Mouse (Mus musculus) olfactory bulb, adult 2 months (tissue): ENCODE results near the gene Trpc7. TPM values are rescaled to one million over a fixed set of nuclear protein-coding genes. Genes with fewer than 3 reads are reported as not detected.

Experiments used
- H3K27ac ChIP-seq: fragments of 200-500 bp; 2 replicates; pipeline ENCODE4 v1.5.1; 2012; ENCODE audit warnings: low read depth, low read length; ENCODE audit not compliant: insufficient read depth
- H3K4me1 ChIP-seq: fragments of 200-500 bp; 2 replicates; pipeline ENCODE4 v1.6.1; 2012; ENCODE audit warnings: low read length; ENCODE audit not compliant: control insufficient read depth, insufficient read depth
- H3K4me3 ChIP-seq: fragments of 200-500 bp; 2 replicates; pipeline ENCODE4 v1.5.1; 2012; ENCODE audit warnings: mild to moderate bottlenecking, low read depth, low read length, moderate library complexity; ENCODE audit not compliant: insufficient read depth
- CTCF ChIP-seq: fragments of 200-500 bp; IDR thresholded peaks from 2 replicates; pipeline ENCODE4 v1.5.1; 2012; ENCODE audit warnings: low read depth, mild to moderate bottlenecking, low read length, moderate library complexity; ENCODE audit not compliant: insufficient read depth
- POLR2A ChIP-seq: fragments of 200-500 bp; IDR thresholded peaks from 2 replicates; pipeline ENCODE4 v1.6.1; 2012; ENCODE audit warnings: mild to moderate bottlenecking, low read depth, low read length, moderate library complexity; ENCODE audit not compliant: insufficient read depth
- WGBS: fragments of 180-500 bp; shearing (Covaris S2); methylation state at CpG from one replicate; pipeline ENCODE4 v1.1.7; 2018; 5-methylcytosine and 5-hydroxymethylcytosine counted together
- polyA plus RNA-seq: library from polyadenylated mRNA; stranded (reverse); fragments of >200 nt; gene quantifications from 2 replicates; pipeline ENCODE4 v1.2.4, GENCODE M21; 2012; ENCODE audit warnings: low replicate concordance; ENCODE audit not compliant: missing spikeins, insufficient read depth, insufficient read length

Gene Trpc7
- polyA plus RNA-seq, 1 experiment, result not detected

DNA sequence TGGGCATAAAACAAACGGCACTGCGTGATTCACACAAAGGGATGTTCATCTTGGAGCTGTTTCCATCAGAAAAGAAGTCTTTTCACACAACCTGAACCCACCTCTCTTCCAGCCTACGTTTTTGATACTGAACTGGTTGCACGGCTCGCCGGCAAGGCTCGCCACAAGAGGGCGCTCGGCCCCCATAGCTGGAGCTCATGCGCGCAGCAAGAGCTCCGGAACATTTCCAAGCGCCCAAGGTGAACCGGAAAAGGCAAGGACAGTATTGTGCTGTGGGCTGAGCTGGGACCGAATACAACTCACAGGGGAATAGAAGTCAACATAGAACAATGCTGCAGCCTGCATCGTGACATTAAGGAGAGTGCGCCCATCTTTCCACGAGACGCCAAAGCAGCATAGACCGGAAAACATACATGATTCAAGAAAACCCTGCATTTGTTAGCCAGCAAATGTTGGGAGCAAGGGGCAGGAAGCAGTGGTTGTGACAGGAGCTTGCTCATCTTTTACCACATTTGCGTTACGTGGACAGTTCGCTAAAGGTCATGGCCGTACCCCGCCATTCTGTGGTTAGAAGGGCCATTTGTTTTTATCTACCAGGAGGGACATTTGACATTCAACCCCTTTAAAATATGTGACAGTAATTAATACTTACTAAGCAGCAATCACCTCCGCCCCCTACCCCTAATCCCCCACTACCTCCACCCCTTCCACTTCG, 88.9 kb downstream of the Trpc7 start:
- H3K4me3 ChIP-seq, result peak overlapping the region; percentile 32
- TF ChIP-seq POLR2A, result no peak
- TF ChIP-seq CTCF, result peak; percentile 99
- H3K27ac ChIP-seq, result peak overlapping the region; percentile 43; the same call in 1 of the 2 replicates
- WGBS, result 5% methylated on average over 27 of the region's 27 CpGs
- H3K4me1 ChIP-seq, result peaks cover 4% of the 10 kb centered on the region

DNA sequence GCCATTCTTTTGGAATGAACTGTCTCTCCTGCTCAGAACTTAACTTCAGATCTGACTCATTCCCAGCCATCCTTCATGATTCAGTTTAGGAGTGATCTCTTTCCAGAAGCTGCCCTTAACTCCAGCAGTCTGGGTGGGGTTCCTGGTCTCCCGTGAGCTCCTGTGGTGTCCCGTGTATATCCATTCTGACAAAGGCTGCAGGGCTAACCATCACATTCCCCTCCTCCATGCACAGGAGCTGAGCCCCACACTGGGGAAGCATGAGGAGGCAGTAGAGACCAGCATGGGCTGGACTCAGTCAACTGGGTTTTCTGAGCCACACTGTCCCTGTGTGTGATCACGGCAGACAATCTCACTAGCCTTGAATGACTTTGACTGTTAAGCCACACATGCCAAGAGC, 90.7 kb downstream of the Trpc7 start:
- TF ChIP-seq POLR2A (no peak), CTCF (no peak)
- Histone ChIP-seq H3K4me3 (no peak overlapping the region), H3K27ac (no peak overlapping the region), H3K4me1 (peaks cover 4% of the 10 kb centered on the region)
- 94% methylated on average over 3 of the region's 3 CpGs for WGBS

DNA sequence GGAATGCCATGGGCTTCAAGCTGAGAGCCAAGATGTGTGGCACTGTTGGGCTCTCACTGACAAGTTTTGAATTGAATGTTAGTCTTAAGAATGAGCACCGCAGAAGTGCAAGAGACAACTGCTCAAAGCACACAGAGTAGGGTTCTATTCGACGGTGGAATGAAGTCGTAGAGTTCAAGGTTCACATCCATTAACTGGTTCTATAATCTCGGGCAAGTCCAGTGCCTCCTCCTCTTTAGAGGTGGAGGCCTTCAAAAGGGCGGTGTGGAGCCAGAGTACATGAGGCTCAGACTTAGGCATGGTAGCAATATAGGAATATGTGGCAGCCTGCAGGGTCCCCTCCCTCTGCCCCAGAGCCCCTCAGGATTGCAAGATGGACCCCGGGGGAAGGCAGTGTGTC, 98.3 kb downstream of the Trpc7 start:
- Histone ChIP-seq H3K4me1 (peaks cover 19% of the 10 kb centered on the region), H3K4me3 (no peak overlapping the region), H3K27ac (no peak overlapping the region)
- TF ChIP-seq POLR2A (no peak), CTCF (no peak)
- 88% methylated on average over 7 of the region's 7 CpGs for WGBS

DNA sequence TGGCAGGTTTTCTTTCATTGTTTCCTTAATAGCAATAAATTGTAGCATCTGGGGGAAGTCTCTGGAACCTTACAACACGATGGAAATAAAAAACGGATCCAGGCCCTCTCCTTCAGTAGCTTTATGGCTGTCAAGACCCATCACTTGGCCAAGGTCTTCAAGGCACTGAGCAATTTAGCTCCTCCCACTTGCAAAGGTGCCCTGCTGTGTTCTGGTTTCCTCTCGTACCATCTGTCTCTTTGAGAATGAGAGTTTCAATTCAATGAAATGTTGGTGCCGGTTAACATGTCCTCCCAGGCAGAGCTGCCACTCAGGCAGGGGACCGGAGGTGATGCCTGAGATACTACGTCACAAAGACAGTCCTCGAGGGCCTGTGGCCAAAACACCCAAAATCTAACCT, 100.3 kb downstream of the Trpc7 start:
- H3K4me3 ChIP-seq, result no peak overlapping the region
- H3K27ac ChIP-seq, result no peak overlapping the region
- peaks cover 28% of the 10 kb centered on the region for H3K4me1 ChIP-seq
- TF ChIP-seq POLR2A (no peak), CTCF (no peak)
- WGBS, result 78% methylated on average over 7 of the region's 7 CpGs

DNA sequence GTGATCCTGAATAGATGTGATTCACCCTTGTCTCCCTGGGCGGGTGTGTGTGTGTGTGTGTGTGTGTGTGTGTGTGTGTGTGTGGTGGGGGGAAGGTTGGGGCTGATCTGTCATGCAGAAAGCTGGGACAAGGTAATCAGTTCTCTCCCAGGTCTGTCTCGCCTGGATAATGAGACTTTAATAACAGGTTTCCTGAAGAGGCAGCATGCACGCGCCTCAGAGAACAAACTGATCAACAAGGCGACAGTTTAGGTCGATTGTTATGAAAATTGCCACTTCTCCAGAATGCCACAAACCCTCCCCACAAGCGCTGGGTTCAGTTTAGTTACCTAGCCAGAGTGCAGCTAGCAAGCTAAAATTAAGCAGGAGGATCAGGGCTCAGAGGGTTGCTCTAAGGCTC, 101.4 kb downstream of the Trpc7 start:
- WGBS, result 46% methylated on average over 7 of the region's 7 CpGs
- no peak overlapping the region for H3K4me3 ChIP-seq
- H3K27ac ChIP-seq, result peak overlapping the region; percentile 74
- H3K4me1 ChIP-seq, result peaks cover 33% of the 10 kb centered on the region
- TF ChIP-seq POLR2A (no peak), CTCF (no peak)

DNA sequence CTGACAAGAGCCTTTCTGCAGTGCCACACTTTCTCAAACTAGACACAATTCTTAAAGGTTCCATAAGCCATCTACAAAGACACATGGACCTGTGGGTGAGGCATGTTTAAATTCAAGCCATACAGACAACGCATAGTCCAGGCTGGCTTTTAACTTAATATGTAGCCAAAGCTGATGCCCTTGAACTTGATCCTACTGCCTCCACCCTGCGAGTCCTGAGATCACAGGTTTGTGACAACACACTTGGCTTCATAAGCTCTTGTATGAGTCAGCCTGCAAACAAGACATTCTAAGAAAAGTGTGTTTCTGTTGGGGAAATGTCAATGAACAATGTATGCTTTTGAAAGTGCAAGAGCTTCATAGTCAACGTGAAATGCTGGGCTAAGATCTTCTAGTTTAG, 102.9 kb downstream of the Trpc7 start:
- Histone ChIP-seq H3K27ac (no peak overlapping the region), H3K4me3 (no peak overlapping the region), H3K4me1 (peaks cover 39% of the 10 kb centered on the region)
- WGBS, result 68% methylated on average over 3 of the region's 3 CpGs
- TF ChIP-seq POLR2A (no peak), CTCF (no peak)

DNA sequence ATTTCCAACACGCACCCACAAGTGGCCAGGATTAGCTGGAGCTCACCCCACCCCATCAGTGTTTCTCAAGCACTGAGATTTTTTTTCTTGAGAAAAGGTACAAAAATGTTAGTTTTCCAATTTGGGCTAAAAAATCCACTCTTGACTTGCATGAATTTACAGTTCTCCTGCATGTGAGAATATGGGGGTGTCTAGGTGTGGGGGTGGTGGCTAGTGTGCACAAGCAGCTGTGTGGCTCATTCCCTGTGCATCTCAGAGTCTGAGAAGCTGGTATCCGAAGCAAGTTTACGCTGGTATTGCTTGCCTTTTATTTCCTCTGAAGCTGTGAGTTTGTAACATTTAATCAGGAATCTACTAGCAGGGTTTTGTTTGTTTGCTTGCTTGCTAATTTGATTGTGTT, 105.1 kb downstream of the Trpc7 start:
- WGBS, result 53% methylated on average over 3 of the region's 3 CpGs
- H3K27ac ChIP-seq, result no peak overlapping the region
- no peak for TF ChIP-seq POLR2A

DNA sequence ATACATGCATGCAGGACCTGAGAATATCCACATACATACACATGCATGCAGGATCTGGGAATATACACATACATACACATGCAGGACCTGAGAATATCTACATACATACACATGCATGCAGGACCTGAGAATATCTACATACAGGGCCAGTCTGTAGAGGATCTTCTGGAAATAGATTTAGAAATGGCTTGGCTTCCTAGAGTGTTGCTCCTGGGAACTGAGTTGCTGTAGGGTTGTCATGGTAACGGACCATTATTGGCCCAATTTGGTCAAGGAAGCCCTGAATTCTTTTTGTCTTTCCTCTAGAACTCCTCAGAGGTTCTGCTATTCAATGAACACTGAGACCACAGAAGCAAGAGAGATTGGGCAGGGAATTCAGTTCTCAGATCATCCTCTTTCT, 113.2 kb downstream of the Trpc7 start:
- H3K27ac ChIP-seq, result peak overlapping the region; percentile 80
- no peak overlapping the region for H3K4me3 ChIP-seq
- TF ChIP-seq CTCF (no peak), POLR2A (no peak)
- WGBS, result 71% methylated on average over 1 of the region's 1 CpGs
- H3K4me1 ChIP-seq, result peaks cover 53% of the 10 kb centered on the region

More for the DNA sequence above, 105.1 kb downstream of the Trpc7 start:
- H3K4me3 ChIP-seq, result no peak overlapping the region
- H3K4me1 ChIP-seq, result peaks cover 44% of the 10 kb centered on the region

DNA sequence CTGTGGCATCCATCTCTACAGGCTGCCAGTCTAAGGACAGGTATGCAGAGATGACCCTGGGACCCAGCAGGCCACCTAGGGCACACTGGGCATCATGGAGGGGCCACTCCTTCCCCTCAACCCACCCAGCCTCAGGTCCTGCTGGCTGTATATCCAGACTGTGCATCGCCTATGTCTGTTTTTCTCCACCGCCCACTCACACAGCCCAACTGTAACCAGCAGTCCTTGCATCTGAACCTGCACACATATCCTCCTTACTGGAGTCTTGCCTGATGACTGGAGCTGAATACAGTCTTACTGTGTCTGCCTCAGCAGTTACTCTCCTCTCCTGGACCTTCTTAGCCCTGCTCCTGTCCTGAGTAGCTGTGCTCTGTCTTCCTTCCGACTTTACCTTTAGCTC, 114.1 kb downstream of the Trpc7 start:
- TF ChIP-seq CTCF, result no peak
- no peak for TF ChIP-seq POLR2A
- 62% methylated on average over 3 of the region's 3 CpGs for WGBS
- H3K4me3 ChIP-seq, result peak overlapping the region; percentile 9
- peaks cover 61% of the 10 kb centered on the region for H3K4me1 ChIP-seq
- H3K27ac ChIP-seq, result peak overlapping the region; percentile 80

DNA sequence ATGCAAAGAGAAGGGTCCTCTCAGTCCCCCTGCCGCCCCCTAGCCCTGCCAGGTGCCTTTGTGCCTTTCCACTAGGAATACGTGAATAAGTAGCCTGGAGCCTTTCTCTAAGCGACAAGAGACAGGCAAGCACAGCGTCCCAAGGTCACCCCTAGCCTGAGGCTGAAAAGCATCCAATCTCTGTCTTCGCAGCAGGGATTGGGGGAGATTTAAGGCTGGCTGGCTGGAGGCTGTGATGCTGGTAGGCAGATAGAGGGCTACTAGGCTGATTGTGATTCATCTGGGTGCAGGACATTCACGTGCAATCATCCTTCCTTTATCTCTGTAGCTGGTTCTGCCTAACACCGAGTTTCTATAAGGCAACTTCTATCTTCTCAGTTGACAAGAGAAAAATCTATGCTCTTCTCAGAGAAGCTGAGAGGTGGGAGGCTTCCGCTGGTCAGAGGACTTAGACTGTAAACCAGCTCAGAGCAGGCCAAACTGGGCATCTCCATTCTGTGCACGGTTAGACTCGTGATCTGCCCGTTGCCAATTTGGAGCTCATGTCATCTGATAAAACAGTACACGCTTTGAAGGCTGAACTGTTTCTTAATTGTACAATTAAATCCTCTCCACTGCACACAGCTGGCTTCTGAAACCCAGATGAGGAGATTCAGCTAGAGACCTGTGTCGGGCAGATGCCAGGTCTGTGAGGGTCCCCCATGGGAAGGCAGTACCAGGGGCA, 114.9 kb downstream of the Trpc7 start:
- WGBS, result 23% methylated on average over 13 of the region's 13 CpGs
- H3K4me3 ChIP-seq, result peak overlapping the region; percentile 9; the same call in 1 of the 2 replicates
- peaks cover 62% of the 10 kb centered on the region for H3K4me1 ChIP-seq
- no peak for TF ChIP-seq CTCF
- no peak for TF ChIP-seq POLR2A
- peak overlapping the region; percentile 80 for H3K27ac ChIP-seq
